Mouse (Mus musculus) G1E (cell line): ENCODE data around the gene Ssr2.

Source experiments
- CTCF ChIP-seq: IDR thresholded peaks from 2 replicates; pipeline ENCODE4 v1.5.1; 2012; ENCODE audit warnings: low read depth, low read length, inconsistent platforms, mixed read lengths
- GATA1 ChIP-seq: IDR thresholded peaks from 2 replicates; pipeline ENCODE4 v1.6.1; 2012; ENCODE audit warnings: borderline replicate concordance, low read length, inconsistent platforms, mixed read lengths
- GATA2 ChIP-seq: IDR thresholded peaks from 2 replicates; pipeline ENCODE4 v1.6.1; 2012; ENCODE audit warnings: low read depth, low read length, inconsistent platforms, borderline replicate concordance

GRCm38 (mm10) chr3:88555069-88555605, 20.5 kb upstream of the Ssr2 start:
- TF ChIP-seq CTCF = no peak
- TF ChIP-seq GATA2 = no peak
- no peak for TF ChIP-seq GATA1
